Mouse (Mus musculus) testis, postnatal 14 days (tissue): ENCODE results near the gene Myo1h.

Experiments
- DNase-seq: peaks from one replicate; pipeline ENCODE4 v3.0.0; 2021; ENCODE audit warnings: low spot score

The Myo1h gene

GRCm38 (mm10) chr5:114359586-114359985 is 70.6 kb downstream of the Myo1h start:
- DNase-seq, result no peak

GRCm38 (mm10) chr5:114360968-114361367 is 72.0 kb downstream of the Myo1h start:
- DNase-seq, result no peak

GRCm38 (mm10) chr5:114365043-114365752 is 76.2 kb downstream of the Myo1h start:
- peak; percentile 81 for DNase-seq

GRCm38 (mm10) chr5:114368121-114368520 is 79.2 kb downstream of the Myo1h start:
- DNase-seq, result no peak

- no peak for DNase-seq
Observed at GRCm38 (mm10) chr5:114368803-114369496, 80.0 kb downstream of the Myo1h start.

GRCm38 (mm10) chr5:114369921-114370320 is 81.0 kb downstream of the Myo1h start:
- no peak for DNase-seq

GRCm38 (mm10) chr5:114370371-114370776 is 81.4 kb downstream of the Myo1h start:
- DNase-seq, result no peak

- no peak for DNase-seq
Observed at GRCm38 (mm10) chr5:114371331-114371730, 82.4 kb downstream of the Myo1h start.

- DNase-seq, result no peak
Observed at GRCm38 (mm10) chr5:114371731-114372473, 82.9 kb downstream of the Myo1h start.

- no peak for DNase-seq
Observed at GRCm38 (mm10) chr5:114372565-114372964, 83.6 kb downstream of the Myo1h start.

GRCm38 (mm10) chr5:114373174-114373573 is 84.2 kb downstream of the Myo1h start:
- DNase-seq, result no peak

GRCm38 (mm10) chr5:114373581-114373980 is 84.6 kb downstream of the Myo1h start:
- DNase-seq, result no peak

GRCm38 (mm10) chr5:114374409-114375213 is 85.6 kb downstream of the Myo1h start:
- DNase-seq, result no peak

- no peak for DNase-seq
Observed at GRCm38 (mm10) chr5:114378177-114378920, 89.4 kb downstream of the Myo1h start.

GRCm38 (mm10) chr5:114378936-114379335 is 90.0 kb downstream of the Myo1h start:
- no peak for DNase-seq

- no peak for DNase-seq
Observed at GRCm38 (mm10) chr5:114379763-114380162, 90.8 kb downstream of the Myo1h start.

GRCm38 (mm10) chr5:114380209-114381012 is 91.4 kb downstream of the Myo1h start, which contains the start of the genes Kctd10 and Ube3b:
TSS of gene Kctd10 (minus strand) at chr5:114380508.
TSS of gene Ube3b (plus strand) at chr5:114380607.
- peak; percentile 85 for DNase-seq

- no peak for DNase-seq
Observed at GRCm38 (mm10) chr5:114381013-114381351, 92.0 kb downstream of the Myo1h start.

- DNase-seq, result no peak
Observed at GRCm38 (mm10) chr5:114383184-114383904, 94.4 kb downstream of the Myo1h start.

GRCm38 (mm10) chr5:114384448-114384847 is 95.5 kb downstream of the Myo1h start:
- DNase-seq, result no peak
